Mouse (Mus musculus): ENCODE data around the gene Mdfic.

DNA sequence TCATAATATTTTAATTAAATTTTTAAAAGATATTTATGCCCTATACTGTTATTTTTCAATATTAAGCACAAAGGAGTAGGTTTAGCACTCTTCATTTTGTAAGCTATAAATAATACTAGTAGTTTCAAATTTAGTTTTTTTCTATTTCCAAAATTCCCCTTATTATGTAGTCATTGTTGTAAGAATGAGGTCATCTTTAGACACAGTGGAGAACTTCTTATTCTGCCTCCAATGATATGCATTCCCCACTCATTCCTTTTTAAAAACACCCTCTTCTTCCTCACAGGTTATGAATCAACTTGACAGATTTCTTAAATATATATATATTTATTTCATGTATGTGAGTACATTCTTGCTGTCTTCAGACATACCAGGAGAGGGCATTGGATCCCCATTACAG is 49.1 kb upstream of the Mdfic start:
- no peak for TF ChIP-seq CTCF (IDR thresholded peaks at IDR 0.05; ENCODE audit: insufficient read depth, low read depth, low read length)
- TF ChIP-seq POLR2A (IDR thresholded peaks at IDR 0.05; ENCODE audit: insufficient read depth, low read depth, low read length), result no peak

Data from olfactory bulb, adult 2 months (tissue).